25 mouse cellular contexts compared by ENCODE assay signal in the genomic region with DNA sequence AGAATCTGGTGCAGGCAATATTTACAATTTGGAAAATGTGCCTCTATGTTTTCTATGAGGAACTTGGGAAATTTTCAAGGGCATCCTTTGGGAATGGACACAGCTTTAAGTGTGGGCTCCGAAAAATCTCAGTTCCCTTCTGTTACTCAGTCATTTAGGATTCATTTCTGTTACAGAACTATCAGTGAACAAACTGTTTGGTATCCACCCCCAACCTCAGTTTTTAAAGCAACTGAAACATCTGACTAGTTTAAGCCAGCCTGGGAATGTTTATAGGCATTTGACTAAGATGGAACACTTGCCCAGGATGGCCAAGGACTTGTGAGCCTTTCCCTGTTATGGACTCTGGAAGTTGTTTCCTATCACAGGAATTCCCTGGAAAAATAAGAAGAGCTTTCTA.
"Had no signal": no experiment of that assay in that cellular context is flagged by ENCODE, and none has a peak within 500 bp of the region (broad histone marks: within the 10 kb centered on the region; RNA-seq: fewer than 3 reads in every experiment).

No protein-coding gene starts in this region.

- H3K4me3 ChIP-seq: intestine, embryonic 15.5 days; kidney, embryonic 15.5 days; limb, embryonic 12.5 days; limb, embryonic 15.5 days; liver, embryonic 12.5 days; liver, embryonic 15.5 days; lung, embryonic 15.5 days; megakaryocyte, embryonic 14.5 days; midbrain, embryonic 10.5 days; midbrain, embryonic 13.5 days; myocyte; neural tube, embryonic 13.5 days had no signal

- H3K4me1 ChIP-seq: intestine, embryonic 15.5 days; liver, embryonic 12.5 days; liver, embryonic 15.5 days; lung, embryonic 15.5 days; midbrain, embryonic 10.5 days; midbrain, embryonic 13.5 days; neural tube, embryonic 13.5 days had no signal

- DNase-seq: kidney, adult 11 months; kidney, adult 8-10 months; kidney, postnatal 10 days; kidney, postnatal 36 days; left cerebral cortex, postnatal 4 days; lung, adult 18-20 months; lung, postnatal 10 days; lung, postnatal 36 days; retina, postnatal 1 day; thymus, adult 2 months; thymus, postnatal 14 days; thymus, postnatal 4 days had no signal

- H3K27ac ChIP-seq: intestine, embryonic 15.5 days; kidney, embryonic 15.5 days; limb, embryonic 12.5 days; limb, embryonic 15.5 days; liver, embryonic 12.5 days; liver, embryonic 15.5 days; lung, embryonic 15.5 days; midbrain, embryonic 10.5 days; midbrain, embryonic 13.5 days; neural tube, embryonic 13.5 days; stomach, postnatal 0 days had no signal
